Mouse (Mus musculus) ES-E14 (cell line): ENCODE results near the gene Taar7e. TPM values are rescaled to one million over a fixed set of nuclear protein-coding genes. Genes with fewer than 3 reads are reported as not detected.

Experiments
- DNase-seq: peaks from one replicate; pipeline ENCODE4 v3.0.0-alpha.2; 2013; ENCODE audit warnings: low read depth, low spot score
- H3K27ac ChIP-seq: 2 replicates; pipeline ENCODE4 v1.5.1; 2012; ENCODE audit warnings: low read depth, mild to moderate bottlenecking, low read length, moderate library complexity, mixed read lengths; ENCODE audit not compliant: poor library complexity, insufficient read depth, severe bottlenecking
- H3K36me3 ChIP-seq: 2 replicates; pipeline ENCODE4 v1.6.1; 2012; ENCODE audit warnings: mild to moderate bottlenecking, low read length, moderate library complexity, mixed read lengths; ENCODE audit not compliant: control insufficient read depth, poor library complexity, insufficient read depth, severe bottlenecking
- H3K4me1 ChIP-seq, 2 experiments: fragments of 150-350 bp in 1 of 2; sonication (generic) in 1 of 2; 2 replicates each; pipeline ENCODE4 v1.6.1; 2012; ENCODE audit warnings: low read length in 2 of 2, mild to moderate bottlenecking in 1 of 2, mixed read lengths in 1 of 2; ENCODE audit not compliant: control insufficient read depth in 2 of 2, insufficient read depth in 2 of 2, poor library complexity in 1 of 2
- H3K4me3 ChIP-seq, 2 experiments: fragments of 150-350 bp in 1 of 2; sonication (generic) in 1 of 2; 2 replicates each; pipeline ENCODE4 v1.5.1; 2012; ENCODE audit warnings: low read length in 2 of 2, low read depth in 1 of 2, mild to moderate bottlenecking in 1 of 2, mixed read lengths in 1 of 2; ENCODE audit not compliant: insufficient read depth in 1 of 2, poor library complexity in 1 of 2, severe bottlenecking in 1 of 2
- H3K9ac ChIP-seq: 2 replicates; pipeline ENCODE4 v1.6.1; 2012; ENCODE audit warnings: low read depth, mild to moderate bottlenecking, low read length, mixed read lengths; ENCODE audit not compliant: poor library complexity, insufficient read depth, severe bottlenecking
- H3K9me3 ChIP-seq: fragments of 150-350 bp; sonication (generic); 2 replicates; pipeline ENCODE4 v1.6.1; 2012; ENCODE audit warnings: low read depth, mild to moderate bottlenecking, low read length; ENCODE audit not compliant: control insufficient read depth, insufficient read depth
- CHD2 ChIP-seq: IDR thresholded peaks from 2 replicates; pipeline ENCODE4 v1.6.1; 2014; ENCODE audit warnings: mild to moderate bottlenecking, low read depth, low read length, inconsistent platforms
- HCFC1 ChIP-seq: IDR thresholded peaks from 2 replicates; pipeline ENCODE4 v1.6.1; 2012; ENCODE audit warnings: low read length, inconsistent platforms, borderline replicate concordance; ENCODE audit not compliant: insufficient read depth
- MAFK ChIP-seq: IDR thresholded peaks from 2 replicates; pipeline ENCODE4 v1.6.1; 2014; ENCODE audit warnings: mild to moderate bottlenecking, low read depth, low read length, inconsistent platforms; ENCODE audit not compliant: insufficient read depth
- ZC3H11A ChIP-seq: IDR thresholded peaks from 2 replicates; pipeline ENCODE4 v1.6.1; 2012; ENCODE audit warnings: low read depth, mild to moderate bottlenecking, inconsistent platforms, low read length, borderline replicate concordance
- ZNF384 ChIP-seq: IDR thresholded peaks from 2 replicates; pipeline ENCODE4 v1.6.1; 2012; ENCODE audit warnings: low read depth, low read length, inconsistent platforms
- in situ Hi-C, 2 experiments: fragments of 600-800 bp; cut with MboI; formaldehyde crosslinking; loops; one replicate each; pipeline ENCODE4 v1.15.1; 2025; ENCODE audit warnings: low sequenced_read_pairs in 2 of 2, inconsistent platforms in 1 of 2; ENCODE audit not compliant: unreplicated experiment in 2 of 2
- total RNA-seq: library from RNA; depleted of rRNA; stranded (reverse); fragments of 300-350 nt; gene quantifications from 2 replicates; pipeline ENCODE4 v1.2.3, GENCODE M21; 2012

The Taar7e gene
- total RNA-seq, 1 experiment, result not detected

DNA sequence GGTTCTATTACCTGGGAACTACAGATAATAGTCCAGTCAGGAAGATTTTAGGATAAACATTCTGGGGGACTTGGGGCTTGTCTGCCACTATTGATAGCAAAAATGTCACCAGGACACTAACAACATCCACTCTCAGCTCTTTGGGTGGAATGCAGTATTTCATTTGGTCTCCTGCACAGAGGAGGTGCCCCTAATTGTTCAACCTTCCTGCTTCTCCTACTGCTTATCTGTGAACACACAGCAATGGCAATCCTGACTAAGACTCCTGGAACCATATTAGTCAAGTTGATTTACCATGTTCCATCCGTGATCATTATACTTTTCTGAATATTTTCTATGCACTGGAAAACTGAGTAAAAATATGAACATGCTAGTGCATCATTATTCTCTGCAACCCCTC, 29.3 kb upstream of the Taar7e start:
- in situ Hi-C loops, result no loop called here
- no peak for TF ChIP-seq MAFK
- TF ChIP-seq ZNF384, result no peak
- TF ChIP-seq CHD2, result no peak
- no peak for TF ChIP-seq HCFC1
- no peak for TF ChIP-seq ZC3H11A
- Histone ChIP-seq H3K9ac (no peak overlapping the region), H3K4me1 (no peaks in the 10 kb centered on the region), H3K9me3 (no peaks in the 10 kb centered on the region), H3K27ac (no peak overlapping the region), H3K4me3 (no peak overlapping the region), H3K36me3 (no peaks in the 10 kb centered on the region)
- DNase-seq, result no peak

DNA sequence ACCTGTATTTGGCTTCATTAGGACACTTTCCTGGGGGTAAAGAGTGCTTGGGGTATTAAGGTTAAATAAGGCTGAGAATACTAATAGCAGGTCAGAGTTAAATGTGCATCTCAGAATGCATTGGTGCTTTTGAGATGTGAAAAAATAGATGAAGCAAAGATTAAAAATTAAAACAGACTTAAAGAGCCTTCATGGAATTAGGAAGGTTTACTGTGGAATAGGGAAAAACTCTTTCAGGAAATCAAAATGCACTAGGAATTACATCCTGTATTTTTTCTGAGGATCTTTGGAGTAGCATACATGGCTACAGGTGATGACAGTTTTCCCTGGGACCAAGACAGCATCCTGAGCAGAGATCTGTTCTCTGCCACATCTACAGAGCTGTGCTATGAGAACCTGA, 10.5 kb upstream of the Taar7e start, which contains the start of gene Taar7d:
Gene Taar7d (plus strand): TSS at position 301 of the 400 bp plus-strand sequence.
- Histone ChIP-seq H3K9me3 (peaks cover 3% of the 10 kb centered on the region; the same call in 1 of the 2 replicates), H3K27ac (no peak within 1 kb of the TSS), H3K4me1 (no peaks in the 10 kb centered on the region), H3K9ac (no peak within 1 kb of the TSS), H3K4me3 (no peak within 1 kb of the TSS), H3K36me3 (no peaks in the 10 kb centered on the region)
- in situ Hi-C loops, result no loop called here
- DNase-seq, result no peak
- TF ChIP-seq ZNF384 (no peak), ZC3H11A (no peak), CHD2 (no peak), MAFK (no peak), HCFC1 (no peak)

DNA sequence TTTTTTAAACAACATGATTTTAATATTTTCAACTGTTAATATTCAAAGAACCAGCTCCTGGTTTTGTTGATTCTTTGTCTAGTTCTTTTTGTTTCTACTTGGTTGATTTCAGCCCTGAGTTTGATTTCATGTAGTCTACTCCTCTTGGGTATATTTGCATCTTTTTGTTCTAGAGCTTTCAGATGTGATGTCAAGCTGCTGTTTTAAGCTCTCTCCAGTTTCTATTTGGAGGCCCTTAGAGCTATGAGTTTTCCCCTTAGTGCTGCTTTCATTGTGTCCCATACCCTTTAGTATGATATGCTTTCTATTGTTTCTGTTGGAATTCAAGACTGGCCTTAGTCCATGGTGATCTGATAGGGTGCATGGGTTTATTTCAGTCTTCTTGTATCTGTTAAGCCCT, 6.1 kb upstream of the Taar7e start:
- in situ Hi-C loops, result no loop called here

DNA sequence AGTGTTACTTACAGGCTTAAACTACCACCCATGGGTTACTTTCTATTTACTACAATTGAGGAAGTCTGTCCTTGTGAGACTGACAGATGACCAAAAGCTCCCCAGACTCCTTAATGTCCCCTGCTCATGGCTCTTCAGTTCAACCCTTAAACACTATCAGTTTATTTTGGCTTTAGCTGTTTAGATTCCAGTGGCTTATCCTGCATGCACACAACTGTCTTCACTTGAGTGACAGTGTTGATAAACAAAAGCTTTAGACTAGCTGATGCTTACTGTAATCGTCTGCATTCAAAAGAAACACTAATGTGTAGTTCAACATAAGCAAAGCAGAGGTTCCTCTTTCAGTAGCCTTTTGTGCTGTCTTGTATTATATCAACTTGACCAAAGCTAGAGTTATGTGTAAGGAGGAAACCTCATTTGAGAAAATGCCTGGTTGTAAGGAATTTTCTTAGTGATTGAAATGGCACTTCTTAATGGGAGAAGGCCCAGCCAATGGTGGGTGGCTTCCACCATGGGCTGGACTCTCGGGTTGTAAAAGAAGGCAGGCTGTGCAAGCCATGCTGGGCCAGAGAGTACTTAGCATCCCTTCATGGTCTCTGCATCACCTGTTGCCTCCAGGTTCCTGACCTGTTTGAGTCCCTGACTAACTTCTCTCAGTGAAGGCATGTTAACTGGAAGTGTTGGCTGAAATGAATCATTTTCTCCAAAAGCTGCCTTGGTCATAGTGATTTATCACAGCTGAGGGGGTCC, 2.9 kb downstream of the Taar7e start:
- no peak for TF ChIP-seq MAFK
- no peak for TF ChIP-seq ZNF384
- TF ChIP-seq ZC3H11A, result no peak
- no peak for TF ChIP-seq HCFC1
- Histone ChIP-seq H3K4me3 (no peak overlapping the region), H3K36me3 (no peaks in the 10 kb centered on the region), H3K9ac (no peak overlapping the region), H3K27ac (no peak overlapping the region), H3K9me3 (no peaks in the 10 kb centered on the region), H3K4me1 (no peaks in the 10 kb centered on the region)
- DNase-seq, result no peak
- in situ Hi-C loops, result no loop called here

More for the DNA sequence above, 6.1 kb upstream of the Taar7e start:
- H3K27ac ChIP-seq, result no peak overlapping the region
- no peaks in the 10 kb centered on the region for H3K9me3 ChIP-seq
- no peaks in the 10 kb centered on the region for H3K4me1 ChIP-seq
- H3K4me3 ChIP-seq, result no peak overlapping the region
- no peaks in the 10 kb centered on the region for H3K36me3 ChIP-seq
- no peak for TF ChIP-seq MAFK
- no peak for TF ChIP-seq HCFC1
- TF ChIP-seq CHD2, result no peak
- TF ChIP-seq ZNF384, result no peak
- no peak for TF ChIP-seq ZC3H11A
- no peak for DNase-seq
- H3K9ac ChIP-seq, result no peak overlapping the region
